Mouse (Mus musculus): ENCODE measurements around the gene Ctbs. TPM values are rescaled to one million over a fixed set of nuclear protein-coding genes. Genes with fewer than 3 reads are reported as not detected.

The Ctbs gene
- polyA plus RNA-seq, 1 experiment from 2014 or later = 11.3 TPM

DNA sequence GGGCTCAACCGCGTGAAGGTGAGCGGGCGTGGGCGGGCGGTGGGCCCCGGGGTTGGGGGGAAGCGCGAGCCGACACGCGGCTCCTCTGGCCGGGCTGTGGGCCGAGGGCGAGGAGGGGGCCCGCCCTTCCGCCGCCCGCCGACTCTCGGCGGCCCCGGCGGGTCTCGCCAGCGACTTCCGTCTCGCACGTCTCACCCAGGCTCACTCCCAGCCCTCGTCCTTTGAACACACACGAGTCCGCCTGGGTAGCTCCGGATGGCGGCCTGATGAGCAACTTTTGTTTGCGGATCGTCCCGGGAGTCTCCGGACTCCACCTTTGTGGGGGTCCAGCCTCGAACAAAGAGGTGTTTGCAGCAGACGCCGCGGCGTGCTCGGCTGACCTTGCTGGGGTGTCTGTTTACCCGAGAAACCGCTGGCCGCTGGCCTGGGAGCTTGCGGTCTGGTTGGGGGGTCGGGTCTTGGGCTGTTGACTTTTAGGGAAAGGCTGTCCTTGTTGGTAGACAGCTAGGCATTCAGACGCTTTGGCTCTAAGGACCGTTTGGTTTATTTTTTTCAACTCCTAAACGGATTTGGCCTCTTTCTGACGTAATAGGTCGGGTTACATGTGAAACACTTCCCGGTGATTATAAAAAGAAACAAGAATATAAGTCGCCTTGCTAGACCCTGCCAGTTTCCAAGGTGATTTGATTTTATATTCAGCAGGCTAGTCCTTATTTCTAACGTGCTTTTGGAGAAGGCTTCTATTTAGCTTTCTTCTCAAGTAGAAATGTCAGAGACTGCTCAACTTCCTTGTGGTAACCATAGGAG, 50.6 kb downstream of the Ctbs start:
- Histone ChIP-seq H3K4me1 (peaks cover 14% of the 10 kb centered on the region; the same call in 1 of the 2 replicates), H3K27ac (peak overlapping the region; percentile 96), H3K4me3 (replicated peaks) (peak overlapping the region; percentile 94), H3K4me2 (peak overlapping the region; percentile 71), H3K9me3 (no peaks in the 10 kb centered on the region), H3K36me3 (no peaks in the 10 kb centered on the region; the same call in 1 of the 2 replicates), H3K27me3 (replicated peaks) (no peaks in the 10 kb centered on the region), H3K9ac (peak overlapping the region; percentile 96)
- under 1% methylated on average over 52 of the region's 57 CpGs for WGBS
- ATAC-seq (ENCODE audit: insufficient read depth, low FRiP score, low read depth) = peak; percentile 64

DNA sequence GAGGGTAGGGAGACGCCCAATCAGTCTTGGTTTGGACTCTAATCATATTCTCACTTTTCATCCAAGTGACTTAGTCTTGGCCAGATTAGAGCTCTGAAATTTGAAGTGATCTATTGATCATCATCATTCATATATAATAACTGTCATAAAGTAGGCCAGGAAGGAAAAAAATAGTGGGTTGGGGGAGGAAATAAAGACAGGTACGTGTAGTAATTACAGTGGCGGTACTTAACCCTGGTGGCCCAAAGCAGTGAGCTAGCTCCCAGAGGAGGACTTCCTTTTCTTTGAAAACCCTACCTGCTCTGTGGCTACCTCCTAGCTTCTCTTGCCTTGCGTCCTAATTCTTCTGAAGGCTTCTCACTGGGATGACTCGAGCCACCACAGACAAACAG, 51.2 kb downstream of the Ctbs start:
- Histone ChIP-seq H3K36me3 (peaks cover 5% of the 10 kb centered on the region), H3K4me2 (peak overlapping the region; percentile 71), H3K4me1 (peaks cover 14% of the 10 kb centered on the region; the same call in 1 of the 2 replicates), H3K9me3 (no peaks in the 10 kb centered on the region), H3K4me3 (replicated peaks) (peak overlapping the region; percentile 94), H3K27ac (peak overlapping the region; percentile 96), H3K27me3 (replicated peaks) (no peaks in the 10 kb centered on the region), H3K9ac (peak overlapping the region; percentile 96; the same call in 1 of the 2 replicates)
- WGBS = 10% methylated on average over 5 of the region's 5 CpGs
- ATAC-seq (ENCODE audit: insufficient read depth, low FRiP score, low read depth) = no peak

GRCm38 (mm10) chr3:146501601-146502123, 52.1 kb downstream of the Ctbs start:
- H3K9ac ChIP-seq = no peak overlapping the region
- no peak for ATAC-seq (ENCODE audit: insufficient read depth, low FRiP score, low read depth)

DNA sequence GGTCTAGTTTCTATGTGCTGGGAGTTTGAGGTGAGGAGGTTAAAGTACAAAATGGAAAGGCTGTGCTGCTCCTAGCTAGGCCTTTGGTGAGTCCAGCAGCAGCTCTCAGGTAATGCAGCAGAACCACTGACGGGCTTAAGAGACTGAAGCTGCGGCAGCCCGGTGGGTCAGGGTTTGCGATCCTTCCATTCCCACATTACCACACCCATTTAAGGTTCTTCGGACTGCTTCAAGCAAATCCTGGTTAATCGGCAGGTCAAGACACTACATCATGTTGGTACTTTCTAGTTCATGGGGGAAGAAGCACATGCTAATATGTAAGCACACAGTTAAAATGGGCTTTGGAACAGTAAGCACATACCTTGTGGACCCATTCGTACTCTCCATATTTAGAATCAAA, 57.1 kb downstream of the Ctbs start:
- Histone ChIP-seq H3K9me3 (no peaks in the 10 kb centered on the region), H3K27ac (no peak overlapping the region), H3K27me3 (replicated peaks) (no peaks in the 10 kb centered on the region), H3K4me3 (replicated peaks) (no peak overlapping the region), H3K9ac (no peak overlapping the region), H3K4me2 (no peak overlapping the region), H3K4me1 (peaks cover 7% of the 10 kb centered on the region; the same call in 1 of the 2 replicates), H3K36me3 (peaks cover 30% of the 10 kb centered on the region)
- 90% methylated on average over 7 of the region's 7 CpGs for WGBS
- no peak for ATAC-seq (ENCODE audit: insufficient read depth, low FRiP score, low read depth)

More at GRCm38 (mm10) chr3:146501601-146502123, 52.1 kb downstream of the Ctbs start:
- Histone ChIP-seq H3K4me1 (peaks cover 14% of the 10 kb centered on the region; the same call in 1 of the 2 replicates), H3K27ac (peak overlapping the region; percentile 96), H3K36me3 (peaks cover 10% of the 10 kb centered on the region), H3K27me3 (replicated peaks) (no peaks in the 10 kb centered on the region), H3K9me3 (no peaks in the 10 kb centered on the region), H3K4me3 (replicated peaks) (peak overlapping the region; percentile 94), H3K4me2 (peak overlapping the region; percentile 71)
- 30% methylated on average over 5 of the region's 5 CpGs for WGBS

Other genes with a start within 250 kb of the Ctbs start
- 1.2 and 1.7 TPM in 2 replicates for gene Lpar3, start 228.8 kb upstream of the Ctbs start, polyA plus RNA-seq (2015; fragmentation: Nextera tagmentation; extraction: Ambion mirVana)
- gene Ssx2ip, start 45.2 kb upstream of the Ctbs start, polyA plus RNA-seq (2015; fragmentation: Nextera tagmentation; extraction: Ambion mirVana) = 31.2 and 35.9 TPM in 2 replicates
- gene Spata1, start 50.0 kb downstream of the Ctbs start, polyA plus RNA-seq (2015; fragmentation: Nextera tagmentation; extraction: Ambion mirVana) = 4.2 and 5.4 TPM in 2 replicates
- gene Gng5, start 50.0 kb downstream of the Ctbs start, polyA plus RNA-seq (2015; fragmentation: Nextera tagmentation; extraction: Ambion mirVana) = 992 and 1,078 TPM in 2 replicates
- 49.7 and 51.6 TPM in 2 replicates for gene Rpf1, start 71.6 kb downstream of the Ctbs start, polyA plus RNA-seq (2015; fragmentation: Nextera tagmentation; extraction: Ambion mirVana)
- gene Uox, start 120.6 kb downstream of the Ctbs start, polyA plus RNA-seq (2015; fragmentation: Nextera tagmentation; extraction: Ambion mirVana) = 0.43 and 1.5 TPM in 2 replicates
- gene Dnase2b, start 165.8 kb downstream of the Ctbs start, polyA plus RNA-seq (2015; fragmentation: Nextera tagmentation; extraction: Ambion mirVana) = 0.23 and 0.24 TPM in 2 replicates
- gene 4930503B20Rik, start 201.5 kb downstream of the Ctbs start, polyA plus RNA-seq (2015; fragmentation: Nextera tagmentation; extraction: Ambion mirVana) = not detected in 2 replicates
- gene Samd13, start 235.8 kb downstream of the Ctbs start, polyA plus RNA-seq (2015; fragmentation: Nextera tagmentation; extraction: Ambion mirVana) = 0.67 and 0.86 TPM in 2 replicates